ENCODE assay signal across 14 mouse cellular contexts in the genomic region with DNA sequence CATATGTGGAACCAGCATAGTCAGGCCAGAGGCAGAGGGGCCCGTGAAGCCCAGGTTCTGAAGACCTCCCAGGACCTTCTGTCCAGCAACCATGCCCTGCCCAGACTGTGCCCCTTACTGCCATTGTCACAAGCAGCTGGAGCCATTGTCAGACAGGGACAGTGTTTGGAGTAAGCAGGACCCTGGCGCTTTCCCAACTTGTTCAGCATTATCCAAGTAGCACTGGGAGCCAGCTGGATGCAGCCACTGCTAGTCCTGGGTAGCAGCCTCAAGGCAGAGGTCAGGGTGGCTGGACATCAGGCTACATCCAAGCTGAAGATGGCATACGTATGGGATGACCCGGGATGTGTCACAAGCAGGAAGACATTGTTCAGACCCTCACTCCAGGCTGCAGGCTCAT.
"Had no signal": no experiment of that assay in that cellular context is flagged by ENCODE, and none has a peak within 500 bp of the region (broad histone marks: within the 10 kb centered on the region; RNA-seq: fewer than 3 reads in every experiment).

No protein-coding gene starts in this region.

- H3K4me2 ChIP-seq: kidney, embryonic 15.5 days; limb, embryonic 15.5 days; midbrain, embryonic 12.5 days; neural tube, embryonic 13.5 days had no signal

- H3K27ac ChIP-seq: kidney, embryonic 15.5 days; limb, embryonic 15.5 days; liver, embryonic 14.5 days; midbrain, embryonic 12.5 days; neural tube, embryonic 13.5 days had no signal

- H3K4me1 ChIP-seq: kidney, embryonic 15.5 days; midbrain, embryonic 12.5 days had no signal

- DNase-seq: kidney, postnatal 14 days; lung, adult 2 months; retina, postnatal 1 day; right cerebral cortex, postnatal 4 days; spleen, adult 18-20 months; thymus, adult 18-20 months; thymus, postnatal 14 days had no signal

- H3K9ac ChIP-seq: kidney, embryonic 15.5 days; limb, embryonic 15.5 days; liver, embryonic 14.5 days; midbrain, embryonic 12.5 days; neural tube, embryonic 13.5 days had no signal

- H3K4me3 ChIP-seq: kidney, embryonic 15.5 days; limb, embryonic 15.5 days; midbrain, embryonic 12.5 days; neural tube, embryonic 13.5 days had no signal

- H3K36me3 ChIP-seq: kidney, embryonic 15.5 days; limb, embryonic 15.5 days; midbrain, embryonic 12.5 days had no signal

- H3K9me3 ChIP-seq: kidney, embryonic 15.5 days; limb, embryonic 15.5 days; midbrain, embryonic 12.5 days; neural tube, embryonic 13.5 days had no signal

- ATAC-seq: lung, postnatal 0 days; midbrain, embryonic 16.5 days had no signal

- H3K27me3 ChIP-seq: kidney, embryonic 15.5 days; midbrain, embryonic 12.5 days; neural tube, embryonic 13.5 days had no signal
